Mouse (Mus musculus) heart, adult 2 months (tissue): ENCODE measurements around the gene Slc25a5.

ENCODE experiments used
- CTCF ChIP-seq: fragments of 200-600 bp; IDR thresholded peaks from 2 replicates; pipeline ENCODE4 v1.8.1; 2022; ENCODE audit warnings: antibody characterized with exemption, mild to moderate bottlenecking, moderate library complexity
- POLR2A ChIP-seq: fragments of 200-500 bp; IDR thresholded peaks from 2 replicates; pipeline ENCODE4 v1.6.1; 2011; ENCODE audit warnings: mild to moderate bottlenecking, low read depth, low read length, control low read depth; ENCODE audit not compliant: insufficient read depth

- TF ChIP-seq POLR2A (no peak), CTCF (no peak)
These were observed 42.9 kb upstream of the Slc25a5 start for GRCm38 (mm10) chrX:36752586-36752985.
